In genomic region chr4:150173281-150173680, GRCm38 (mm10) we compare ENCODE assay signal across 10 mouse cellular contexts. TPM values are rescaled to one million over a fixed set of nuclear protein-coding genes. Genes with fewer than 3 reads are reported as not detected.
DNase-seq lines count a peak whose midpoint lies in the region; ATAC-seq and TF ChIP-seq lines count a peak whose summit lies in the region.
"Had no signal": no experiment of that assay in that cellular context is flagged by ENCODE, and none has a peak within 500 bp of the region (broad histone marks: within the 10 kb centered on the region; RNA-seq: fewer than 3 reads in every experiment).

No protein-coding gene starts in this region.

- WGBS in forebrain, embryonic 14.5 days = 58% methylated on average over 10 of the region's 10 CpGs
- 55% methylated on average over 10 of the region's 10 CpGs for WGBS in forebrain, embryonic 16.5 days
- 61% methylated on average over 10 of the region's 10 CpGs for WGBS in liver, postnatal 0 days (ENCODE audit: insufficient replicate concordance)

- no peak overlapping the region for H3K4me2 ChIP-seq in forebrain, embryonic 14.5 days (ENCODE audit: low read length)
- H3K4me2 ChIP-seq in forebrain, embryonic 16.5 days (ENCODE audit: low read length) = no peak overlapping the region
- no peak overlapping the region for H3K4me2 ChIP-seq in liver, postnatal 0 days (ENCODE audit: low read depth, low read length)
- H3K4me2 ChIP-seq: heart, embryonic 15.5 days; neural tube, embryonic 12.5 days had no signal

- no peak overlapping the region for H3K9ac ChIP-seq in forebrain, embryonic 14.5 days (ENCODE audit: low read length)
- no peak overlapping the region for H3K9ac ChIP-seq in forebrain, embryonic 16.5 days (replicated peaks; ENCODE audit: low read depth, low read length)
- no peak overlapping the region for H3K9ac ChIP-seq in liver, postnatal 0 days (replicated peaks)
- H3K9ac ChIP-seq: heart, embryonic 15.5 days; neural tube, embryonic 12.5 days had no signal

- H3K27me3 ChIP-seq in forebrain, embryonic 14.5 days (replicated peaks; ENCODE audit: control insufficient read depth, insufficient read depth, low read length) = no peaks in the 10 kb centered on the region
- no peaks in the 10 kb centered on the region for H3K27me3 ChIP-seq in forebrain, embryonic 16.5 days (replicated peaks; ENCODE audit: control insufficient read depth, insufficient read depth, low read length)
- H3K27me3 ChIP-seq in liver, postnatal 0 days (ENCODE audit: insufficient read depth, low read length) = no peaks in the 10 kb centered on the region
- H3K27me3 ChIP-seq: heart, embryonic 15.5 days; neural tube, embryonic 12.5 days had no signal

- no peaks in the 10 kb centered on the region for H3K9me3 ChIP-seq in forebrain, embryonic 14.5 days (replicated peaks; ENCODE audit: control insufficient read depth, low read length)
- H3K9me3 ChIP-seq in forebrain, embryonic 16.5 days (ENCODE audit: control insufficient read depth, low read length) = no peaks in the 10 kb centered on the region
- no peaks in the 10 kb centered on the region for H3K9me3 ChIP-seq in liver, postnatal 0 days (ENCODE audit: low read length)
- H3K9me3 ChIP-seq: heart, embryonic 15.5 days; neural tube, embryonic 12.5 days had no signal

- H3K4me3 ChIP-seq in forebrain, embryonic 14.5 days (ENCODE audit: low read depth, low read length) = no peak overlapping the region
- H3K4me3 ChIP-seq in forebrain, embryonic 16.5 days (replicated peaks; ENCODE audit: low read length) = no peak overlapping the region
- H3K4me3 ChIP-seq in liver, postnatal 0 days (ENCODE audit: low read depth, low read length) = no peak overlapping the region
- H3K4me3 ChIP-seq: heart, embryonic 15.5 days; neural tube, embryonic 12.5 days had no signal

- ATAC-seq in forebrain, embryonic 14.5 days = no peak
- ATAC-seq in forebrain, embryonic 16.5 days = no peak
- peak; percentile 43 to 67; a peak in 3 of 4 replicates for ATAC-seq in hematopoietic stem cell, adult 5-6 weeks (replicated peaks in 1 of 2; ENCODE audit: insufficient read depth in 1 of 2, low FRiP score in 2 of 2, low TSS enrichment in 1 of 2, low read depth in 1 of 2, poor library complexity in 2 of 2, severe bottlenecking in 2 of 2)
- ATAC-seq in liver, postnatal 0 days = 0 out of 2 replicates have a peak, but pooled peaks have one; percentile 13

- TF ChIP-seq EP300 in liver, postnatal 0 days (IDR thresholded peaks at IDR 0.05; ENCODE audit: low read depth) = no peak

- H3K4me1 ChIP-seq in forebrain, embryonic 14.5 days (ENCODE audit: control insufficient read depth, insufficient read depth, low read length) = no peaks in the 10 kb centered on the region
- 0 out of 2 replicates have a peak, but pooled peaks cover 2% of the 10 kb centered on the region for H3K4me1 ChIP-seq in forebrain, embryonic 16.5 days (replicated peaks; ENCODE audit: control insufficient read depth, insufficient read depth, low read length)
- no peaks in the 10 kb centered on the region for H3K4me1 ChIP-seq in liver, postnatal 0 days (ENCODE audit: insufficient read depth)
- H3K4me1 ChIP-seq: neural tube, embryonic 12.5 days had no signal

- no peak for TF ChIP-seq POLR2A in brain, embryonic 14.5 days (IDR thresholded peaks at IDR 0.05; ENCODE audit: borderline replicate concordance, extremely low read depth, insufficient read depth, insufficient read length, poor library complexity, severe bottlenecking)

- H3K36me3 ChIP-seq in forebrain, embryonic 14.5 days (ENCODE audit: control insufficient read depth, insufficient read depth, low read length) = no peaks in the 10 kb centered on the region
- H3K36me3 ChIP-seq in forebrain, embryonic 16.5 days (ENCODE audit: control insufficient read depth, insufficient read depth) = no peaks in the 10 kb centered on the region
- H3K36me3 ChIP-seq in liver, postnatal 0 days (replicated peaks; ENCODE audit: insufficient read depth, low read length) = no peaks in the 10 kb centered on the region
- H3K36me3 ChIP-seq: heart, embryonic 15.5 days; neural tube, embryonic 12.5 days had no signal

- peak; percentile 49 for DNase-seq in forebrain, embryonic 14.5 days (ENCODE audit: low spot score)
- DNase-seq in ovary, postnatal 14 days (ENCODE audit: low spot score) = peak; percentile 42
- no peak for DNase-seq in ovary, postnatal 36 days (ENCODE audit: low spot score)
- DNase-seq in brain, embryonic 14.5 days (ENCODE audit: low read depth) = peak; percentile 65
- peak; percentile 46 for DNase-seq in liver, postnatal 0 days
- peak; percentile 17 for DNase-seq in right cerebral cortex, postnatal 25 days

- TF ChIP-seq CTCF in brain, embryonic 14.5 days (IDR thresholded peaks at IDR 0.05; ENCODE audit: borderline replicate concordance, extremely low read depth, insufficient read depth, insufficient read length) = peak; percentile 55; the same call in 1 of the 2 replicates
- peak; percentile 66 for TF ChIP-seq CTCF in liver, postnatal 0 days (IDR thresholded peaks at IDR 0.05; ENCODE audit: low read depth)

- no peak overlapping the region for H3K27ac ChIP-seq in forebrain, embryonic 14.5 days (ENCODE audit: low read depth, low read length)
- no peak overlapping the region for H3K27ac ChIP-seq in forebrain, embryonic 16.5 days (ENCODE audit: low read length)
- no peak overlapping the region for H3K27ac ChIP-seq in liver, postnatal 0 days (ENCODE audit: low read depth)
- H3K27ac ChIP-seq: heart, embryonic 15.5 days; neural tube, embryonic 12.5 days had no signal

RNA-seq across cellular contexts. Expression of gene Slc2a7, which starts 24.5 kb away (rescaled TPM):
- not detected in 2 replicates for polyA plus RNA-seq in forebrain, embryonic 14.5 days (2014; fragmentation: Nextera tagmentation; extraction: Ambion mirVana)
- polyA plus RNA-seq in forebrain, embryonic 16.5 days (2015; fragmentation: Nextera tagmentation; extraction: Ambion mirVana) = not detected in 2 replicates
- not detected in 2 replicates for polyA plus RNA-seq in brain, embryonic 14.5 days (2012; rRNA removed)
- not detected in 2 replicates for total RNA-seq in hematopoietic stem cell, adult 5-6 weeks (2017)
- not detected in 2 replicates for polyA plus RNA-seq in liver, postnatal 0 days (2015; fragmentation: Nextera tagmentation; extraction: Ambion mirVana)
- polyA plus RNA-seq: heart, embryonic 15.5 days; neural tube, embryonic 12.5 days had no signal

RNA-seq across cellular contexts. Expression of gene Car6, which starts 27.9 kb away (rescaled TPM):
- not detected in 2 replicates for polyA plus RNA-seq in forebrain, embryonic 14.5 days (2014; fragmentation: Nextera tagmentation; extraction: Ambion mirVana)
- polyA plus RNA-seq in forebrain, embryonic 16.5 days (2015; fragmentation: Nextera tagmentation; extraction: Ambion mirVana) = not detected in 2 replicates
- not detected in 2 replicates for polyA plus RNA-seq in brain, embryonic 14.5 days (2012; rRNA removed)
- total RNA-seq in hematopoietic stem cell, adult 5-6 weeks (2017) = not detected in 2 replicates
- polyA plus RNA-seq in liver, postnatal 0 days (2015; fragmentation: Nextera tagmentation; extraction: Ambion mirVana) = not detected in 2 replicates
- polyA plus RNA-seq: heart, embryonic 15.5 days; neural tube, embryonic 12.5 days had no signal

RNA-seq across cellular contexts. Expression of gene Slc2a5, which starts 54.2 kb away (rescaled TPM):
- 2.3 and 3.2 TPM in 2 replicates for polyA plus RNA-seq in forebrain, embryonic 14.5 days (2014; fragmentation: Nextera tagmentation; extraction: Ambion mirVana)
- polyA plus RNA-seq in forebrain, embryonic 16.5 days (2015; fragmentation: Nextera tagmentation; extraction: Ambion mirVana) = 2.6 and 2.7 TPM in 2 replicates
- polyA plus RNA-seq in brain, embryonic 14.5 days (2012; rRNA removed) = 2.7 and 3.0 TPM in 2 replicates
- total RNA-seq in hematopoietic stem cell, adult 5-6 weeks (2017) = not detected in 2 replicates
- polyA plus RNA-seq in liver, postnatal 0 days (2015; fragmentation: Nextera tagmentation; extraction: Ambion mirVana) = 0.16 and 0.22 TPM in 2 replicates

Comparison
In these comparisons a context has a peak if more than half of its experiments do, and no peak if none do; other contexts are left out.
1. ATAC-seq: peak in hematopoietic stem cell, adult 5-6 weeks (2 of 2) and liver, postnatal 0 days (single experiment); none in forebrain, embryonic 14.5 days (single experiment) and forebrain, embryonic 16.5 days (single experiment).